Mouse (Mus musculus) heart, postnatal 0 days (tissue): ENCODE measurements around the gene Mrln. TPM values are rescaled to one million over a fixed set of nuclear protein-coding genes. Genes with fewer than 3 reads are reported as not detected.
A peak's percentile ranks its signal among the peaks of the same experiment; 100 is the strongest.

Source experiments
- ATAC-seq: fragments of 200-750 bp; cut with Nextera tagmentation; 2 replicates; pipeline ENCODE4 v1.8.0; 2017; ENCODE audit warnings: low read depth, moderate number of reproducible peaks, moderate library complexity; ENCODE audit not compliant: insufficient read depth
- DNase-seq: peaks from one replicate; pipeline ENCODE4 v3.0.0-alpha.2; 2016; ENCODE audit warnings: low spot score
- H3K27ac ChIP-seq: fragments of 300-500 bp; sonication (generic); 2 replicates; pipeline ENCODE4 v1.5.1; 2014; ENCODE audit warnings: low read depth, mild to moderate bottlenecking
- H3K27me3 ChIP-seq: fragments of 300-500 bp; sonication (generic); 2 replicates; pipeline ENCODE4 v1.6.1; 2014; ENCODE audit warnings: low read length, mixed read lengths; ENCODE audit not compliant: control insufficient read depth, insufficient read depth
- H3K36me3 ChIP-seq: fragments of 300-500 bp; sonication (generic); replicated peaks from 2 replicates; pipeline ENCODE4 v1.6.1; 2014; ENCODE audit warnings: low read length, mixed read lengths; ENCODE audit not compliant: control insufficient read depth, insufficient read depth
- H3K4me1 ChIP-seq: fragments of 300-500 bp; sonication (generic); 2 replicates; pipeline ENCODE4 v1.6.1; 2014; ENCODE audit warnings: antibody characterized with exemption; ENCODE audit not compliant: control insufficient read depth, insufficient read depth
- H3K4me2 ChIP-seq: fragments of 300-500 bp; sonication (generic); 2 replicates; pipeline ENCODE4 v1.6.1; 2014; ENCODE audit warnings: low read depth, mild to moderate bottlenecking, low read length, moderate library complexity
- H3K4me3 ChIP-seq: fragments of 300-500 bp; sonication (generic); 2 replicates; pipeline ENCODE4 v1.5.1; 2014; ENCODE audit warnings: low read depth, low read length
- H3K9ac ChIP-seq: fragments of 300-500 bp; sonication (generic); replicated peaks from 2 replicates; pipeline ENCODE4 v1.6.1; 2014; ENCODE audit warnings: low read depth, low read length, mixed read lengths
- H3K9me3 ChIP-seq: fragments of 300-500 bp; sonication (generic); replicated peaks from 2 replicates; pipeline ENCODE4 v1.6.1; 2016; ENCODE audit warnings: low read length; ENCODE audit not compliant: control insufficient read depth
- CTCF ChIP-seq: IDR thresholded peaks from 2 replicates; pipeline ENCODE4 v1.5.1; 2016; ENCODE audit warnings: antibody characterized with exemption, control low read depth, low read depth
- EP300 ChIP-seq: IDR thresholded peaks from 2 replicates; pipeline ENCODE4 v1.6.1; 2016; ENCODE audit warnings: antibody characterized with exemption, low read depth
- WGBS: fragments of 180-500 bp; shearing (Covaris S2); extraction: QIAGEN DNeasy Blood & Tissue Kit; methylation state at CpG from one replicate; pipeline ENCODE4 v1.1.7; 2014; 5-methylcytosine and 5-hydroxymethylcytosine counted together
- polyA plus RNA-seq: library from polyadenylated mRNA; unstranded; fragments of >200 nt; fragmentation: Nextera tagmentation; extraction: Ambion mirVana; gene quantifications from 2 replicates; pipeline ENCODE4 v1.2.1, GENCODE M21; 2015
- total RNA-seq: library from RNA; depleted of rRNA; stranded (reverse); fragments of >200 nt; gene quantifications from 2 replicates; pipeline ENCODE4 v1.2.3, GENCODE M21; 2014; ENCODE audit warnings: low replicate concordance

Gene Mrln
- total and polyA plus RNA-seq, 2 experiments from 2014 or later: not detected

DNA sequence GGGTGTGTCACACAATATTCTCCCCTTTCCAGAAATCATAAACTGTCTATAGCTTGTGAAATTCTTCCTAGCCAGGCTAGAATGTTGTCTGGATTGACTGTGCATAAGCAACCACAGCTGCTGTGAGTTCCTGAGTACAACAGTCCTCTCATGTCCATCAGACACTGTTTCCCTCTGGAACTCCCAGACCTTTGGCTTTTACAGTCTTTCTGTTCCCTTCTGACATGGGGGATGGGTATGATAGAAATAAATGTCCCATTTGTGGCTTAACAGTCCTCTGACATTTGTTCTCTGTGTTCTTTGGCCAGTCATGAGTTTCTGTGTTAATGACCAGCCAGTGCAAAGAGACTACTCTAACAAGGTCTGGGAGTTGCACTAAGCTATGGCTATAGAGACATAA, 22.1 kb downstream of the Mrln start:
- ATAC-seq: no peak
- H3K9ac ChIP-seq: no peak overlapping the region
- no peak overlapping the region for H3K4me2 ChIP-seq
- TF ChIP-seq EP300 (no peak), CTCF (no peak)
- H3K27ac ChIP-seq: no peak overlapping the region
- no peaks in the 10 kb centered on the region for H3K9me3 ChIP-seq
- DNase-seq: no peak
- no peak overlapping the region for H3K4me3 ChIP-seq
- H3K27me3 ChIP-seq: no peaks in the 10 kb centered on the region
- no peaks in the 10 kb centered on the region for H3K4me1 ChIP-seq
- no peaks in the 10 kb centered on the region for H3K36me3 ChIP-seq

DNA sequence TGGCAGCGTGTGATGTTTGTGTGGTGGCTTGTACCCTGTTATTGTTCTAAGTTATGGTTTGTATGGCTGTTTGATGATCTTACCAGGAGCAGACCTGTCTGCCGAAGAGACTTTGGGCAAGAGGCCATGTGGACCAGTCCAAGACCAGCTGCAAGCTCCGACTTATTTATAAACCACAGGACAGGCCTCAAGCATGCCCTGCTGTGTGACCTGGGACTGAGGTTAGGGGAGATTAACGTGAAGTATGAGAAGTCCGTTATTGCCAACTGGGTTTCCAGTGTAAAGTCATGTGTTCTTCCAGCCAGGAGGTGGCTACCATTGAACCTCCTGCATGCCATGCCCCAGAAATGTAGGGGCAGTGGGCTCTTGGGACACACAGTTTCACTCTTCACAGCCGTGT, 25.9 kb downstream of the Mrln start:
- no peak overlapping the region for H3K27ac ChIP-seq
- 58% methylated on average over 6 of the region's 6 CpGs for WGBS
- H3K9me3 ChIP-seq: no peaks in the 10 kb centered on the region
- no peaks in the 10 kb centered on the region for H3K36me3 ChIP-seq
- DNase-seq (no peak), ATAC-seq (peak; percentile 64; the same call in 1 of the 2 replicates)
- H3K27me3 ChIP-seq: no peaks in the 10 kb centered on the region
- no peak overlapping the region for H3K9ac ChIP-seq
- no peaks in the 10 kb centered on the region for H3K4me1 ChIP-seq
- no peak overlapping the region for H3K4me2 ChIP-seq
- TF ChIP-seq CTCF: no peak
- no peak for TF ChIP-seq EP300
- H3K4me3 ChIP-seq: no peak overlapping the region

DNA sequence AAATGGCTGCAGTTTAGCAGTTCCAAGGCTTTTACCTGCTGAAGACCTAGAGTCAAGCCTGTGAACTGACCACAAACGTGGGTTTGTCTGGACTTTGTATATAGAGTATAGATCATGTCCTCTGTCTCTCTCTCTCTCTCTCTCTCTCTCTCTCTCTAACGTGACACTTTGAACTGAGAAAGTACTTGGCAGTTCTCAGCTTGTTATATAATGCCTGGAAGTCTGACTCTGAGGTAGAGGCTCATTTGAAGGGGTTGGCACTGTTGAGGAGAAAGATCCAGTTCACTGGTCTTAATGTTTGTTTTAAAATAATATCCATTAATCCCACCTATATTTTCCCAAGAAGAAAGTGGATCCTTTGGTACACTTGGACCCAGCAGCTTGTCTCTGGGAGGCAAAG, 33.5 kb downstream of the Mrln start:
- ATAC-seq (no peak), DNase-seq (no peak)
- no peaks in the 10 kb centered on the region for H3K9me3 ChIP-seq
- H3K36me3 ChIP-seq: no peaks in the 10 kb centered on the region
- H3K4me3 ChIP-seq: no peak overlapping the region
- H3K4me2 ChIP-seq: no peak overlapping the region
- H3K4me1 ChIP-seq: no peaks in the 10 kb centered on the region
- no peak overlapping the region for H3K27ac ChIP-seq
- 50% methylated on average over 2 of the region's 2 CpGs for WGBS
- no peak for TF ChIP-seq CTCF
- TF ChIP-seq EP300: no peak
- no peak overlapping the region for H3K9ac ChIP-seq
- no peaks in the 10 kb centered on the region for H3K27me3 ChIP-seq

GRCm38 (mm10) chr10:70242751-70243444, 38.4 kb downstream of the Mrln start:
- H3K4me3 ChIP-seq: no peak overlapping the region
- no peak overlapping the region for H3K9ac ChIP-seq
- no peaks in the 10 kb centered on the region for H3K9me3 ChIP-seq
- H3K4me1 ChIP-seq: no peaks in the 10 kb centered on the region
- ATAC-seq: no peak
- DNase-seq: no peak
- no peak overlapping the region for H3K4me2 ChIP-seq
- peaks cover 16% of the 10 kb centered on the region for H3K27me3 ChIP-seq
- H3K27ac ChIP-seq: no peak overlapping the region
- TF ChIP-seq CTCF (no peak), EP300 (no peak)
- 47% methylated on average over 8 of the region's 8 CpGs for WGBS
- H3K36me3 ChIP-seq: no peaks in the 10 kb centered on the region

DNA sequence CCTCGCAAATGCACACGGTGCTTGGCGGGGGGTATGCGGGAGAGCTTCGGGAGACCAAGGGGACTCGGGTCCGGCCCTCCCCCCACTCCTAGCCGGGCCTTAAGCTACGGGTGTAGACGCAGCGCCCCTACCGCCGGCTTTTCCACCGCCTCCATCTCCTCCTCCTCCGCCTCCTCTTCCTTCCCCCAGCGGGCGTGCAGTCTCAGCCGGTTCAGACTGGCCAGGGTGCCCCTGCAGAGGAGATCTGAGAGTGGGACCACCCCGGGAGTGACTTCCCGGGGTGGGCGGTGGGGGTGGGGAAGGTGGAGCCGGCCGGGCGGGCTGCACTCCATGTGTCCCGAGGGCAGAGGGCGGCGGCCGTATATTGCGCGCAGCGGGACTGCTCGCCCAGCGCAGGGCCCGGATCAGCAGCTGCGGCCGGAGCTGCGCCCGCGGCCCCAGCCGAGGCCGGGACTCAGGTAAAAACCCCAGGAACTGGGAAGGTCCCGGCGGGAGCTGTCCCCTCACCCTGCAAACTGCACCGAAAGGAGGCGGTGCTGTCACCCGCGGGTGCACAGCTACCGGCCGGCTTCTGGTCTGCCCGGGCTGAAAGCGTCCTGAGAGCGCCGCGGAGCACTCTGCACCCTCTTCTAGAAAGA, 40.6 kb downstream of the Mrln start, which contains the start of gene Slc16a9:
Gene Slc16a9, plus strand, starts transcription at position 180 of the 638 bp plus-strand sequence.
- Histone ChIP-seq H3K27me3 (peaks cover 16% of the 10 kb centered on the region), H3K9me3 (no peaks in the 10 kb centered on the region), H3K4me2 (peak within 1 kb of the TSS; percentile 96), H3K36me3 (no peaks in the 10 kb centered on the region), H3K9ac (peak within 1 kb of the TSS; percentile 62), H3K4me1 (no peaks in the 10 kb centered on the region), H3K4me3 (peak within 1 kb of the TSS; percentile 65), H3K27ac (no peak within 1 kb of the TSS)
- no peak for TF ChIP-seq EP300
- peak; percentile 33; the same call in 1 of the 2 replicates for TF ChIP-seq CTCF
- under 1% methylated on average over 51 of the region's 54 CpGs for WGBS
- peak; percentile 84 for ATAC-seq
- DNase-seq: peak; percentile 61
